Mouse (Mus musculus): ENCODE measurements around the gene Pptc7. TPM values are rescaled to one million over a fixed set of nuclear protein-coding genes. Genes with fewer than 3 reads are reported as not detected.
A peak's percentile ranks its signal among the peaks of the same experiment; 100 is the strongest.

Gene Pptc7
- polyA plus RNA-seq, 1 experiment from 2014 or later: 6.5 TPM

DNA sequence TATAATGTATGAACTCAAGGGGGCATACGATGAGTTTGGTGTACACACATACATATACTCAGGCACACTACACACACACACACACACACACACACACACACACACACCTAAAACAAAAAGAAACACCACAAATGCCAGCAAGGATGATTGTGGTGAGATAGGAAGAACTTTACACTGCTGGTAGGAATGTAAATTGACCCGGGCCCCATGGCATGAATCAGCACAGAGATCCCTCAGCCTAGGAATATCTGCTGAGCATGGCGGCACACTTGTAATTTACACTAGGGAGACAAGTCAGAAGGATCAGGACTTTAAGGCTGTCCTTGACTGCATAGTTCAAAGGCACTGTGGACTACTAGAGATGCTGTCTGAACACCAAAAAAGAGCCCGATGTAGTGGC is 46.1 kb downstream of the Pptc7 start:
- no peak for DNase-seq (ENCODE audit: low spot score)
- Histone ChIP-seq H3K27ac (no peak overlapping the region), H3K27me3 (ENCODE audit: insufficient read depth, poor library complexity, severe bottlenecking) (no peaks in the 10 kb centered on the region), H3K4me3 (no peak overlapping the region), H3K4me1 (replicated peaks) (no peaks in the 10 kb centered on the region), H3K9me3 (no peaks in the 10 kb centered on the region), H3K36me3 (peaks cover 29% of the 10 kb centered on the region)
- WGBS: 95% methylated on average over 4 of the region's 4 CpGs

DNA sequence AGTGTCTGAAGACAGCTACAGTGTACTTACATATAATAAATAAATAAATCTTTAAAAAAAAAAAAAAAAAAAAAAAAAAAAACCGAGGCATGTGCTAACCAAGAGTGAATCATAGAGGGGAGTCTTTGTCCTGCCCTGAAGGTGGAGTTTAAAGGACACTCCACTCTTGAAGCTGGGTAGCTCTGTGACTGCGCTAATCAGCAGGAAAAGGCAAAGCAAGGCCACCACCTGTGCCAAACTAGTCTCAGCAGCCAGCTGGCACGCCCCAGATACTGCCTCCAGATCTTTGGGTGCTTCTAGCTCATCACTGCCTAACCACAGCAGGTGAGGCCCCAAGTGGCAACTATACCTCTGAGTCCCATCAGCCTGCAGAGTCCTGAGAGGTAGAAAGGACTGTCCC is 50.5 kb downstream of the Pptc7 start:
- H3K4me1 ChIP-seq (replicated peaks): no peaks in the 10 kb centered on the region
- H3K27ac ChIP-seq: no peak overlapping the region
- H3K4me3 ChIP-seq: no peak overlapping the region
- no peaks in the 10 kb centered on the region for H3K27me3 ChIP-seq (ENCODE audit: insufficient read depth, poor library complexity, severe bottlenecking)
- no peaks in the 10 kb centered on the region for H3K36me3 ChIP-seq
- DNase-seq (ENCODE audit: low spot score): no peak
- no peaks in the 10 kb centered on the region for H3K9me3 ChIP-seq
- 75% methylated on average over 3 of the region's 3 CpGs for WGBS

DNA sequence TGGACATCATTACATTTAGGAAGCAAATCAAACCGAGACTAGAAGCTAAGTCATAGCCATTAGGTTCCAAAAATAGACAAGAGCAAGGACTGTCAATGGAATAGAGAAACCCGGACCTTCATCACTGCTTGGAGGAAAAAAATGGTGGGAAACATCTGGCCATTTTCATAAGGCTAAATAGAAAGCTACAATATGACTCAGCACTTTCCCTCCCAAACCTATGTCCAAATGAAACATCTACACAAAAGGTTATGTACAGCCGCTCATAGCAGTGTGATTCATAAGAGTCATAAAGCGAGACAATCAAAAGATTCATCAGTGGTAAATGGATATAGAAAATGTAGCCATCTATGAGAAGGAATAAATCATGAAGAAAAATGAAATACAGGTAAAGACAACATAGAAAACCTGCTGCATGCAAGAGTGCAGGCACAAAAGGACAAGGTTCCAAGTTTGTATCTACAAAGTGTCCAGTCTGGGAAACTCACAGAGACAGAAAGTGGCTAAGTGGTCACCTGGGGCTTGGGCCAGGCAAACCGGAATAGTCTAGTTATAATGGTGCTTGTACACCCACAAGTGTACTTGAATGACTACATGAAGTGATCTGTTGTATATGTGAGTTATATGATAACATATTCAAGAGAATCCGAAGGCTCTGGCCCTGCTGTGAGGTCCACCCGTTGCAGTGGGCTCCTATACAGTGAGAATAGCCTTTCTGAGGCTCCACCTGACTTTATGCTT is 52.6 kb downstream of the Pptc7 start:
- H3K4me3 ChIP-seq: no peak overlapping the region
- WGBS: 92% methylated on average over 7 of the region's 7 CpGs
- H3K27ac ChIP-seq: no peak overlapping the region
- no peaks in the 10 kb centered on the region for H3K4me1 ChIP-seq (replicated peaks)
- H3K27me3 ChIP-seq (ENCODE audit: insufficient read depth, poor library complexity, severe bottlenecking): no peaks in the 10 kb centered on the region
- no peaks in the 10 kb centered on the region for H3K36me3 ChIP-seq
- DNase-seq (ENCODE audit: low spot score): no peak
- H3K9me3 ChIP-seq: no peaks in the 10 kb centered on the region

GRCm38 (mm10) chr5:122342874-122343273 is 58.7 kb downstream of the Pptc7 start:
- H3K36me3 ChIP-seq: no peaks in the 10 kb centered on the region
- 86% methylated on average over 1 of the region's 1 CpGs for WGBS
- peaks cover 6% of the 10 kb centered on the region; the same call in 1 of the 2 replicates for H3K9me3 ChIP-seq
- H3K4me1 ChIP-seq (replicated peaks): no peaks in the 10 kb centered on the region
- H3K27me3 ChIP-seq (ENCODE audit: insufficient read depth, poor library complexity, severe bottlenecking): no peaks in the 10 kb centered on the region
- H3K27ac ChIP-seq: no peak overlapping the region
- no peak for DNase-seq (ENCODE audit: low spot score)
- H3K4me3 ChIP-seq: no peak overlapping the region

- peaks cover 6% of the 10 kb centered on the region; the same call in 1 of the 2 replicates for H3K9me3 ChIP-seq
- H3K27me3 ChIP-seq (ENCODE audit: insufficient read depth, poor library complexity, severe bottlenecking): no peaks in the 10 kb centered on the region
- 64% methylated on average over 7 of the region's 7 CpGs for whole genome bisulfite sequencing
- no peaks in the 10 kb centered on the region for H3K36me3 ChIP-seq
- H3K4me3 ChIP-seq: no peak overlapping the region
- no peak for DNase-seq (ENCODE audit: low spot score)
- no peak overlapping the region for H3K27ac ChIP-seq
- no peaks in the 10 kb centered on the region for H3K4me1 ChIP-seq (replicated peaks)
These were observed 59.6 kb downstream of the Pptc7 start for GRCm38 (mm10) chr5:122343768-122344167.

DNA sequence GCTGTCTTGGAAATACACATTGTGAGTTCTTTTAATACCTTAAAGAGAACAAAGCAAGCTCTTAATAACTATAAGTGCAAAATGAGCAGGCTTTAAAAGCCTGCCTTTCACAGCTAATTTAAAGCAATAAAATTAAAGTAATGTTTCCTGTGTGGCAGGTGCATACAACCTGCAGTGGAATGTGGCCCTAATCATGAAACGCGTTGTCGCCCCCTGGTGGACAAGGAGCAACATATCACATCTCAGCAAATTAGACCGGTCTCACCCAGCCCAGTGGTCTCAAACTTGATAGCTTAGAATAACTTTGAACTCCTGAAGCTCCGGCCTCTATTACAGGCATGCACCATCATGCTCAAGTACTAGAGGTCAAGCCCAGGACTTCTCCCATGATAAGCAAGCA is 60.1 kb downstream of the Pptc7 start:
- peak; percentile 70 for DNase-seq (ENCODE audit: low spot score)
- no peak overlapping the region for H3K4me3 ChIP-seq
- peaks cover 6% of the 10 kb centered on the region; the same call in 1 of the 2 replicates for H3K9me3 ChIP-seq
- no peaks in the 10 kb centered on the region for H3K36me3 ChIP-seq
- no peaks in the 10 kb centered on the region for H3K4me1 ChIP-seq (replicated peaks)
- WGBS: 12% methylated on average over 5 of the region's 5 CpGs
- H3K27me3 ChIP-seq (ENCODE audit: insufficient read depth, poor library complexity, severe bottlenecking): no peaks in the 10 kb centered on the region
- H3K27ac ChIP-seq: no peak overlapping the region

DNA sequence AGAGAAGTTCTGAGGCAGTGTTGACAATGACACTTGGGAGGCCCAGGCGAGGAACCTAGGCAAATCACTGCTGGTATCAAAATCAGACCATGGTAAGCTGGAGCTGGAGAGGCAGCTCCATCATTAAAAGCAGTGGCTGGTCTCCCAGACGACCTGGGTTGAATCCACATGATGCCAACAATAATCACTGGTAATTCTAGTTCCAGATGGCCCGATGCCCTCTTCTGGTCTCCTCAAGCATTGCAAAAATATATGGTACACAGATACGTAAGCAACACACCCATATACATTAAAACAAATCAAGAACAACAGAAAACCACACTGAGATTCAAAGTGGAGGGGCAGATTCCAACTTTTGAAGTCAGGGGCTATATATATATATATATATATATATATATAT is 61.6 kb downstream of the Pptc7 start:
- Histone ChIP-seq H3K27ac (no peak overlapping the region), H3K4me1 (replicated peaks) (no peaks in the 10 kb centered on the region), H3K27me3 (ENCODE audit: insufficient read depth, poor library complexity, severe bottlenecking) (no peaks in the 10 kb centered on the region), H3K36me3 (no peaks in the 10 kb centered on the region), H3K4me3 (no peak overlapping the region), H3K9me3 (peaks cover 6% of the 10 kb centered on the region; the same call in 1 of the 2 replicates)
- DNase-seq (ENCODE audit: low spot score): no peak
- 75% methylated on average over 4 of the region's 4 CpGs for WGBS

- Histone ChIP-seq H3K4me1 (replicated peaks) (peaks cover 17% of the 10 kb centered on the region), H3K4me3 (peak within 1 kb of the TSS; percentile 99), H3K27ac (peak within 1 kb of the TSS; percentile 91), H3K9me3 (no peaks in the 10 kb centered on the region), H3K36me3 (peaks cover 9% of the 10 kb centered on the region), H3K27me3 (ENCODE audit: insufficient read depth, poor library complexity, severe bottlenecking) (no peaks in the 10 kb centered on the region)
- DNase-seq (ENCODE audit: low spot score): peak; percentile 99
- 3% methylated on average over 51 of the region's 51 CpGs for WGBS
These were observed 69.8 kb downstream of the Pptc7 start, which contains the start of the genes Rad9b and Vps29 for GRCm38 (mm10) chr5:122353807-122354491. Gene Rad9b (minus strand): TSS chr5:122354233. Gene Vps29 (plus strand): TSS chr5:122354369.

GRCm38 (mm10) chr5:122354492-122355067 is 70.4 kb downstream of the Pptc7 start:
- Histone ChIP-seq H3K4me1 (replicated peaks) (peaks cover 17% of the 10 kb centered on the region), H3K9me3 (no peaks in the 10 kb centered on the region), H3K4me3 (peak overlapping the region; percentile 99), H3K27ac (peak overlapping the region; percentile 91), H3K27me3 (ENCODE audit: insufficient read depth, poor library complexity, severe bottlenecking) (no peaks in the 10 kb centered on the region), H3K36me3 (peaks cover 15% of the 10 kb centered on the region)
- 0% methylated on average over 55 of the region's 57 CpGs for WGBS
- DNase-seq (ENCODE audit: low spot score): no peak

GRCm38 (mm10) chr5:122371591-122372191 is 87.5 kb downstream of the Pptc7 start, which contains the start of gene Gpn3:
Gene Gpn3 (plus strand): TSS chr5:122371876.
- DNase-seq (ENCODE audit: low spot score): no peak
- H3K4me1 ChIP-seq (replicated peaks): peaks cover 27% of the 10 kb centered on the region
- peak within 1 kb of the TSS; percentile 89 for H3K4me3 ChIP-seq
- WGBS: 1% methylated on average over 42 of the region's 46 CpGs
- peaks cover 65% of the 10 kb centered on the region for H3K36me3 ChIP-seq
- no peaks in the 10 kb centered on the region for H3K27me3 ChIP-seq (ENCODE audit: insufficient read depth, poor library complexity, severe bottlenecking)
- H3K27ac ChIP-seq: peak within 1 kb of the TSS; percentile 97
- no peaks in the 10 kb centered on the region for H3K9me3 ChIP-seq

DNA sequence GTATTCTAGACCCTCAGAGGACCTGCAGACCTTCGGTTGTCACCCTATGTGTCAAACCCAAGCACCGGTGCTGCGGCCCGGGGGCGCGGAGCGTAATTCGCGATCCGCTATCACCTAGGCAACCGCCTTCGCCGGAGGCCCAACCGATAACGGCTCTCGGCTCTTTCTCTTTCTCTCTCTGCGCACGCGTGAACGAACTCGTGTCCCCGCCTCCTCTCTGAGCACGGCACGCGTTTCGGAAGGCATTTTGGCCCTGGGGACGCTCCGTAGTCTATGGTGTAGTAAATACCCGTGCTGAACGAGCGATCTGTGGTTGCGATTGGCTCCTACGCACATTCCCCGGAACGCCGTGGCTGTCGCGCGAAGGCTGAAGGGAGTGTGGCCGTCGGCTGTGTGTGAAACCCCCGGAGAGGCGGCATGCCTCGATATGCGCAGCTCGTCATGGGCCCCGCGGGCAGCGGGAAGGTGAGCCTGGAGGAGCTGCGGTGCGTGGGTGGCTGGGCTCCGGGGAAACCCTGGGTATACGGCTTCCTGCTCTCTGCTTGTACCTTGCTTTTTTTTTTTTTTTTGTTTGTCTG is 88.1 kb downstream of the Pptc7 start, which contains the start of gene Fam216a:
Fam216a (minus strand) TSS at position 173 of the 578 bp plus-strand sequence.
- H3K4me3 ChIP-seq: peak within 1 kb of the TSS; percentile 89
- H3K36me3 ChIP-seq: peaks cover 65% of the 10 kb centered on the region
- under 1% methylated on average over 53 of the region's 53 CpGs for WGBS

GRCm38 (mm10) chr5:122372878-122373277 is 88.7 kb downstream of the Pptc7 start:
- DNase-seq (ENCODE audit: low spot score): no peak
- Histone ChIP-seq H3K27ac (peak overlapping the region; percentile 97), H3K27me3 (ENCODE audit: insufficient read depth, poor library complexity, severe bottlenecking) (no peaks in the 10 kb centered on the region), H3K4me3 (peak overlapping the region; percentile 89), H3K9me3 (no peaks in the 10 kb centered on the region), H3K36me3 (peaks cover 62% of the 10 kb centered on the region), H3K4me1 (replicated peaks) (peaks cover 27% of the 10 kb centered on the region)
- WGBS: 7% methylated on average over 5 of the region's 5 CpGs

More for the DNA sequence above, 88.1 kb downstream of the Pptc7 start, which contains the start of gene Fam216a:
- Histone ChIP-seq H3K4me1 (replicated peaks) (peaks cover 27% of the 10 kb centered on the region), H3K27me3 (ENCODE audit: insufficient read depth, poor library complexity, severe bottlenecking) (no peaks in the 10 kb centered on the region), H3K9me3 (no peaks in the 10 kb centered on the region), H3K27ac (peak within 1 kb of the TSS; percentile 97)
- peak; percentile 100 for DNase-seq (ENCODE audit: low spot score)
